Mouse (Mus musculus): ENCODE data around the gene Osbpl9. TPM values are rescaled to one million over a fixed set of nuclear protein-coding genes. Genes with fewer than 3 reads are reported as not detected.

The Osbpl9 gene
- total RNA-seq, 2 experiments from 2014 or later = 77.0 to 98.7 TPM

- DNase-seq (ENCODE audit: low spot score in 2 of 2) = no peak
These were observed 63.5 kb downstream of the Osbpl9 start for GRCm38 (mm10) chr4:109138551-109138950.

- no peak for DNase-seq (ENCODE audit: low spot score in 2 of 2)
These were observed 65.5 kb downstream of the Osbpl9 start for GRCm38 (mm10) chr4:109136475-109137125.

GRCm38 (mm10) chr4:109134955-109135354, 67.1 kb downstream of the Osbpl9 start:
- no peak for DNase-seq (ENCODE audit: low spot score in 2 of 2)

GRCm38 (mm10) chr4:109131256-109131872, 70.7 kb downstream of the Osbpl9 start:
- no peak for DNase-seq (ENCODE audit: low spot score in 2 of 2)

GRCm38 (mm10) chr4:109128971-109129370, 73.1 kb downstream of the Osbpl9 start:
- no peak for DNase-seq (ENCODE audit: low spot score in 2 of 2)

GRCm38 (mm10) chr4:109128017-109128416, 74.1 kb downstream of the Osbpl9 start:
- no peak for DNase-seq (ENCODE audit: low spot score in 2 of 2)

GRCm38 (mm10) chr4:109126834-109127564, 75.1 kb downstream of the Osbpl9 start:
- DNase-seq (ENCODE audit: low spot score in 2 of 2) = no peak

- DNase-seq (ENCODE audit: low spot score in 2 of 2) = no peak
These were observed 76.2 kb downstream of the Osbpl9 start for GRCm38 (mm10) chr4:109125746-109126425.

GRCm38 (mm10) chr4:109122830-109123555, 79.1 kb downstream of the Osbpl9 start:
- no peak for DNase-seq (ENCODE audit: low spot score in 2 of 2)

- DNase-seq (ENCODE audit: low spot score in 2 of 2) = no peak
These were observed 81.3 kb downstream of the Osbpl9 start for GRCm38 (mm10) chr4:109120735-109121134.

- DNase-seq (ENCODE audit: low spot score in 2 of 2) = no peak
These were observed 82.4 kb downstream of the Osbpl9 start for GRCm38 (mm10) chr4:109119641-109120125.

GRCm38 (mm10) chr4:109118327-109118659, 83.8 kb downstream of the Osbpl9 start:
- DNase-seq (ENCODE audit: low spot score in 2 of 2) = no peak

GRCm38 (mm10) chr4:109117596-109118326, 84.3 kb downstream of the Osbpl9 start:
- peak; percentile 70 to 87 for DNase-seq (ENCODE audit: low spot score in 2 of 2)

GRCm38 (mm10) chr4:109116938-109117337, 85.1 kb downstream of the Osbpl9 start:
- no peak for DNase-seq (ENCODE audit: low spot score in 2 of 2)

- DNase-seq (ENCODE audit: low spot score in 2 of 2) = peak in 1 of 2 experiments; percentile 15
These were observed 85.6 kb downstream of the Osbpl9 start for GRCm38 (mm10) chr4:109116494-109116893.

GRCm38 (mm10) chr4:109115742-109116141, 86.3 kb downstream of the Osbpl9 start:
- DNase-seq (ENCODE audit: low spot score in 2 of 2) = no peak

GRCm38 (mm10) chr4:109114308-109114707, 87.8 kb downstream of the Osbpl9 start:
- no peak for DNase-seq (ENCODE audit: low spot score in 2 of 2)

GRCm38 (mm10) chr4:109112915-109113505, 89.1 kb downstream of the Osbpl9 start:
- DNase-seq (ENCODE audit: low spot score in 2 of 2) = no peak

- DNase-seq (ENCODE audit: low spot score in 2 of 2) = no peak
These were observed 91.1 kb downstream of the Osbpl9 start for GRCm38 (mm10) chr4:109110978-109111377.

- DNase-seq (ENCODE audit: low spot score in 2 of 2) = no peak
These were observed 92.4 kb downstream of the Osbpl9 start for GRCm38 (mm10) chr4:109109686-109110085.
